Mouse (Mus musculus): ENCODE measurements around the gene Klhl22. TPM values are rescaled to one million over a fixed set of nuclear protein-coding genes. Genes with fewer than 3 reads are reported as not detected.

Klhl22 gene
- polyA plus RNA-seq, 1 experiment from 2014 or later, result 86.0 TPM

- 91% methylated on average over 7 of the region's 7 CpGs for WGBS
- peaks cover 40% of the 10 kb centered on the region for H3K36me3 ChIP-seq (ENCODE audit: control insufficient read depth, insufficient read depth, low read length)
Measured at GRCm38 (mm10) chr16:17842437-17842836, 83.0 kb downstream of the Klhl22 start.

More at GRCm38 (mm10) chr16:17842437-17842836, 83.0 kb downstream of the Klhl22 start:
- Histone ChIP-seq H3K9me3 (replicated peaks; ENCODE audit: control insufficient read depth, low read length, poor library complexity, severe bottlenecking) (no peaks in the 10 kb centered on the region), H3K9ac (ENCODE audit: low read depth, low read length) (no peak overlapping the region), H3K4me3 (ENCODE audit: low read depth, low read length) (no peak overlapping the region), H3K4me1 (ENCODE audit: control insufficient read depth, insufficient read depth, low read length) (no peaks in the 10 kb centered on the region), H3K27me3 (ENCODE audit: control insufficient read depth, insufficient read depth, low read depth, low read length) (no peaks in the 10 kb centered on the region), H3K27ac (ENCODE audit: low read length) (no peak overlapping the region), H3K4me2 (ENCODE audit: low read length) (no peak overlapping the region)
- no peak for ATAC-seq

Other genes with a start within 250 kb of the Klhl22 start
- gene Thap7, start 228.5 kb upstream of the Klhl22 start, polyA plus RNA-seq (2015; fragmentation: Nextera tagmentation; extraction: Ambion mirVana), result 60.7 and 62.7 TPM in 2 replicates
- gene Lrrc74b, start 198.4 kb upstream of the Klhl22 start, polyA plus RNA-seq (2015; fragmentation: Nextera tagmentation; extraction: Ambion mirVana), result 1.3 and 2.0 TPM in 2 replicates
- 3.0 and 3.5 TPM in 2 replicates for gene P2rx6, start 197.7 kb upstream of the Klhl22 start, polyA plus RNA-seq (2015; fragmentation: Nextera tagmentation; extraction: Ambion mirVana)
- gene Slc7a4, start 176.4 kb upstream of the Klhl22 start, polyA plus RNA-seq (2015; fragmentation: Nextera tagmentation; extraction: Ambion mirVana), result 43.7 and 49.5 TPM in 2 replicates
- gene Smpd4, start 140.3 kb upstream of the Klhl22 start, polyA plus RNA-seq (2015; fragmentation: Nextera tagmentation; extraction: Ambion mirVana), result 27.6 and 28.4 TPM in 2 replicates
- gene Ccdc74a, start 113.1 kb upstream of the Klhl22 start, polyA plus RNA-seq (2015; fragmentation: Nextera tagmentation; extraction: Ambion mirVana), result 11.6 and 14.6 TPM in 2 replicates
- gene Med15, start 26.7 kb upstream of the Klhl22 start, polyA plus RNA-seq (2015; fragmentation: Nextera tagmentation; extraction: Ambion mirVana), result 47.5 and 47.9 TPM in 2 replicates
- 0.88 and 1.2 TPM in 2 replicates for gene Scarf2, start 37.7 kb downstream of the Klhl22 start, polyA plus RNA-seq (2015; fragmentation: Nextera tagmentation; extraction: Ambion mirVana)
- gene B830017H08Rik, start 73.5 kb downstream of the Klhl22 start, polyA plus RNA-seq (2015; fragmentation: Nextera tagmentation; extraction: Ambion mirVana), result 3.8 and 4.2 TPM in 2 replicates
- gene Car15, start 78.7 kb downstream of the Klhl22 start, polyA plus RNA-seq (2015; fragmentation: Nextera tagmentation; extraction: Ambion mirVana), result 3.3 and 4.4 TPM in 2 replicates
- 0.48 and 0.49 TPM in 2 replicates for gene Gm20518, start 132.1 kb downstream of the Klhl22 start, polyA plus RNA-seq (2015; fragmentation: Nextera tagmentation; extraction: Ambion mirVana)
- 0.09 TPM in 1 of 2 replicates, not detected in the other for gene Tssk1, start 134.6 kb downstream of the Klhl22 start, polyA plus RNA-seq (2015; fragmentation: Nextera tagmentation; extraction: Ambion mirVana)
- 108 and 113 TPM in 2 replicates for gene Dgcr2, start 138.9 kb downstream of the Klhl22 start, polyA plus RNA-seq (2015; fragmentation: Nextera tagmentation; extraction: Ambion mirVana)
- not detected in 2 replicates for gene Tssk2, start 139.0 kb downstream of the Klhl22 start, polyA plus RNA-seq (2015; fragmentation: Nextera tagmentation; extraction: Ambion mirVana)
- gene Ess2, start 151.7 kb downstream of the Klhl22 start, polyA plus RNA-seq (2015; fragmentation: Nextera tagmentation; extraction: Ambion mirVana), result 47.6 and 48.6 TPM in 2 replicates
- gene Gsc2, start 155.4 kb downstream of the Klhl22 start, polyA plus RNA-seq (2015; fragmentation: Nextera tagmentation; extraction: Ambion mirVana), result 0.46 and 1.4 TPM in 2 replicates
- 163 and 179 TPM in 2 replicates for gene Slc25a1, start 168.6 kb downstream of the Klhl22 start, polyA plus RNA-seq (2015; fragmentation: Nextera tagmentation; extraction: Ambion mirVana)
- not detected in 2 replicates for gene Vpreb2, start 220.8 kb downstream of the Klhl22 start, polyA plus RNA-seq (2015; fragmentation: Nextera tagmentation; extraction: Ambion mirVana)

Data from midbrain, embryonic 16.5 days (tissue).